Mouse (Mus musculus) ES-Bruce4 (cell line): ENCODE measurements at regions not wholly inside any gene's neighbourhood (a gene's known extent, or its start where the extent isn't known, plus 50 kb on each side); places are given as distances from the start of the nearest gene placed in this dataset.

ENCODE experiments used
- H3K27ac ChIP-seq: 2 replicates; pipeline ENCODE4 v1.5.1; 2012; ENCODE audit warnings: low read length, inconsistent platforms; ENCODE audit not compliant: insufficient read depth
- H3K27me3 ChIP-seq: 2 replicates; pipeline ENCODE4 v1.6.1; 2012; ENCODE audit warnings: mild to moderate bottlenecking, low read length, inconsistent platforms; ENCODE audit not compliant: control insufficient read depth, poor library complexity, insufficient read depth, severe bottlenecking
- H3K36me3 ChIP-seq: 2 replicates; pipeline ENCODE4 v1.6.1; 2012; ENCODE audit warnings: inconsistent platforms, mild to moderate bottlenecking, low read length, moderate library complexity; ENCODE audit not compliant: control insufficient read depth, poor library complexity, insufficient read depth, severe bottlenecking
- H3K4me1 ChIP-seq: one replicate; pipeline ENCODE4 v1.8.1; 2011; ENCODE audit warnings: low read length; ENCODE audit not compliant: control insufficient read depth, insufficient read depth
- H3K4me3 ChIP-seq: 2 replicates; pipeline ENCODE4 v1.5.1; 2011; ENCODE audit warnings: low read depth, mild to moderate bottlenecking, low read length
- H3K9ac ChIP-seq: 2 replicates; pipeline ENCODE4 v1.6.1; 2012; ENCODE audit warnings: low read depth, mild to moderate bottlenecking, inconsistent platforms; ENCODE audit not compliant: poor library complexity, severe bottlenecking
- H3K9me3 ChIP-seq: replicated peaks from 2 replicates; pipeline ENCODE4 v1.6.1; 2012; ENCODE audit warnings: mild to moderate bottlenecking, low read length, inconsistent platforms; ENCODE audit not compliant: control insufficient read depth, poor library complexity, insufficient read depth, severe bottlenecking
- CTCF ChIP-seq: IDR thresholded peaks from one replicate; pipeline ENCODE4 v1.8.1; 2011; ENCODE audit warnings: low read depth, low read length
- EP300 ChIP-seq: IDR thresholded peaks from 2 replicates; pipeline ENCODE4 v1.6.1; 2011; ENCODE audit warnings: low read depth, low read length; ENCODE audit not compliant: insufficient read depth
- POLR2A ChIP-seq: IDR thresholded peaks from one replicate; pipeline ENCODE4 v1.8.1; 2011; ENCODE audit warnings: low read length; ENCODE audit not compliant: insufficient read depth

DNA sequence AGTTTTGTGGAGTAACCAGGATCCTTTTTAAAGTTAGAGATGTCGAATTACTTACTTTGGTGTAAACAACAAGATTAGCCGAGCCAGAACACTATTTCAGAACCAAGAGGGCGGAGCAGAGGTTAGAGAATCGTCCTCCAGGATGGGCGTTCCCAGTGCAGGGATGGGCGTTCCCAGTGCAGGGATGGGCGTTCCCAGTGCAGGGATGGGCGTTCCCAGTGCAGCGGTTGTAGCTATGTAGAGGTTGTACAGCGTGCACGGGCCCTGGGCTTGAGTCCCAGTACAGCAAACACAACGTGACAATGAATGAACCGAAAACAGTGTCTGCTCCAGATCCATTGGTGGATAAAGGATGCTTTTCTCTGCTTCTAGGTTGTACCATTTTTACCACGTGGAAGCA, 125.8 kb upstream of the Tbc1d5 start:
- Histone ChIP-seq H3K27me3 (no peaks in the 10 kb centered on the region), H3K4me3 (no peak overlapping the region), H3K27ac (no peak overlapping the region), H3K9me3 (no peaks in the 10 kb centered on the region), H3K4me1 (no peaks in the 10 kb centered on the region), H3K36me3 (no peaks in the 10 kb centered on the region), H3K9ac (no peak overlapping the region)
- no peak for TF ChIP-seq POLR2A
- TF ChIP-seq CTCF: no peak
- TF ChIP-seq EP300: no peak

DNA sequence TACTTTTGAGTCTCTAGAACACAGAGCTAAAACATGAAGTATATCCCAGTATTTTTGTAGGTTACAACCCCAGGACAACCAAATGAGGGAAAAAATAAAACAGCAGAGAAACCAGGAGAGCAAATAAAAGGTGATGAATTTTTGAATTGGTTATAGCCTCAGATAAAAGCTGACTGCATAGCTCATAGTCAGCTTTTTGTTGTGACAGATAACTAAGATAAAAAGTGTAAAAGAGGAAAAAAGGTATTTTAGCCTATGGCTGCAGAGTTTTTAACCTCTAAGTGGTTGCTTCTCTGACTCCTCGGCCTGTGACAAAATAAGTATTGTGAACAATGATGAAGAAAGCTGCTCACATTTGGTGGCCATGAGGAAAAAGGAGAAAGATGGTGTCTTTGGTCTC, 111.6 kb upstream of the Tbc1d5 start:
- Histone ChIP-seq H3K4me1 (no peaks in the 10 kb centered on the region), H3K27me3 (no peaks in the 10 kb centered on the region), H3K9me3 (peaks cover 3% of the 10 kb centered on the region; the same call in 1 of the 2 replicates), H3K4me3 (no peak overlapping the region), H3K9ac (no peak overlapping the region), H3K36me3 (no peaks in the 10 kb centered on the region), H3K27ac (no peak overlapping the region)
- TF ChIP-seq CTCF (no peak), POLR2A (no peak), EP300 (no peak)

DNA sequence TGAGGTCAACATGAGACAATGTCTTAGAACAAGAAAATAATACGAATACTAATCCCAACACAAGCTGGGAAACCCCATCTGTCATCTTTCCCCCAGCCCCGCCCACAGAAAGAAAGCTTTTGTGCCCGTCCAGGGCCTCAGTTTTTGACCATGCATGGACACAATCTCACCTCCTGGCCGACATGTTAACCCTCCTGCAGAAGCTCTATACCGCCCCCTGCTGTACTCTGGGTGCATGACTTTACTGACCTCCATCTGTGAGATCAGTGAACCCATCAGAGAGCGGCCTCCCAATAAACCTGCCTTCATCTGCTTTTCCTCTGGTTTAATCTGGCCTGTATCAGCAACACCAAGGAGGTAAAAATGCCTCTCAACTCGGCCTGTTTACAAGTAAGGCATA, 109.6 kb upstream of the Tbc1d5 start:
- Histone ChIP-seq H3K36me3 (no peaks in the 10 kb centered on the region), H3K27me3 (no peaks in the 10 kb centered on the region), H3K4me1 (no peaks in the 10 kb centered on the region), H3K27ac (no peak overlapping the region), H3K9me3 (peaks cover 3% of the 10 kb centered on the region; the same call in 1 of the 2 replicates), H3K9ac (no peak overlapping the region), H3K4me3 (no peak overlapping the region)
- TF ChIP-seq POLR2A (no peak), EP300 (no peak), CTCF (peak; percentile 41)

DNA sequence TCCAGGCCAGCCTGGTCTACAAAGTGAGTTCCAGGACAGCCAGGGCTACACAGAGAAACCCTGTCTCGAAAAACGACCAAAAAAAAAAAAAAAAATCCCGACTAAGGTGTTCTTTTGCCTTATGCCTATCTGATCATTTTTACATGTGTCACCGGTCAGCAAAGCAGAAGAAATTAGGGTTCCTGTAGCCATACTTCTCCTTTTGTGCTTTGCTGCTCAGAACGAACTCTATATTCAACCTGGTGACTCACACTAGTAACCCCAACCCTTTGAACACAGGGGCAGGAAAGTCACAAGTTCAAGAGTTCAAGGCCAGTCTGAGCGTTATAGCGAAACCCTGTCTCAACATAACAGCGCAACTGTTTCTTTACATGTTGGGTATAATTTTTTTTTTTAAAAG, 108.7 kb upstream of the Tbc1d5 start:
- Histone ChIP-seq H3K9ac (no peak overlapping the region), H3K9me3 (peaks cover 3% of the 10 kb centered on the region; the same call in 1 of the 2 replicates), H3K27ac (no peak overlapping the region), H3K4me3 (no peak overlapping the region), H3K4me1 (no peaks in the 10 kb centered on the region), H3K36me3 (no peaks in the 10 kb centered on the region), H3K27me3 (no peaks in the 10 kb centered on the region)
- TF ChIP-seq EP300 (no peak), CTCF (no peak), POLR2A (no peak)

DNA sequence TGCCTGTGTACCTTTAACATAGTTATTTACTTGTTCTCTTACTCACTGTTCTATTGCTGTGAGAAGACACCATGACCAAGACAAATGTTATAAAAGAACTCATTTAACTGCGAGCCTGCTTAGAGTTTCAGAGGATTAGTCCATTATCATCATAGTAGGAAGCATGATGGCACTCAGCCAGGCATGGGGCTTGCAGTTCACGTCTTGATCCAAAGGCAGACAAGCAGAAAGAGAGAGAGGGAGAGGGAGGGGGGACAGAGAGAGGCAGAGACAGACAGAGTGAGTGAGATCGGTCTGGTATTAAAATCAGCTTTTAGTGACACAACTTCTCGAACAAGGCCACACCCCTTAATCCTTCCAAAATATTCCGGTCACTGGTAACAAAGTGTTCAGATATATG, 106.2 kb upstream of the Tbc1d5 start:
- Histone ChIP-seq H3K36me3 (no peaks in the 10 kb centered on the region), H3K27ac (no peak overlapping the region), H3K4me3 (no peak overlapping the region), H3K9me3 (peaks cover 3% of the 10 kb centered on the region; the same call in 1 of the 2 replicates), H3K9ac (no peak overlapping the region), H3K27me3 (no peaks in the 10 kb centered on the region), H3K4me1 (no peaks in the 10 kb centered on the region)
- TF ChIP-seq POLR2A: no peak
- no peak for TF ChIP-seq CTCF
- TF ChIP-seq EP300: no peak

DNA sequence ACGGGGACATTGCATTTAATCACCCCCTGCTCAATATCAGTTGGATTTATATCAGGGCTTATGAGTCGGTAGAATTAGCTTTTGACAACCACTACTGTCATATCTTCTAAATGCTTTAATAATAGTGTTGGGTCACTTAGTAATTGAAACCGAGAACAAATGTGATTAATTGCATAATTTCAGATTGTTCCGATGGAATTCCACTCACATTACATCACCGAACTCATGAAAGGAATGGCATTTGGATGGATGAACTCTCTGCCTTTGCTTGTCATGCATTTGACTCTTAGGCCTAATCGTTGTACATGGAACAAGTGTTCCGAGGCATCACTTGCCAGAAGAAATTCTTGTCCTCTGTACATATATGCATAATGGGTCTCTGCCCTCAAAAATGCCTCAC, 99.6 kb upstream of the Tbc1d5 start:
- no peak overlapping the region for H3K4me3 ChIP-seq
- H3K9ac ChIP-seq: no peak overlapping the region
- H3K4me1 ChIP-seq: no peaks in the 10 kb centered on the region
- TF ChIP-seq EP300 (no peak), CTCF (no peak), POLR2A (no peak)
- H3K27ac ChIP-seq: no peak overlapping the region
- no peaks in the 10 kb centered on the region for H3K36me3 ChIP-seq
- H3K27me3 ChIP-seq: no peaks in the 10 kb centered on the region
- H3K9me3 ChIP-seq: no peaks in the 10 kb centered on the region
